Mouse (Mus musculus): ENCODE measurements around the gene Ddx54. TPM values are rescaled to one million over a fixed set of nuclear protein-coding genes. Genes with fewer than 3 reads are reported as not detected.

Ddx54 gene
- total and polyA plus RNA-seq, 3 experiments: 63.7 to 91.8 (median 83.6) TPM

DNA sequence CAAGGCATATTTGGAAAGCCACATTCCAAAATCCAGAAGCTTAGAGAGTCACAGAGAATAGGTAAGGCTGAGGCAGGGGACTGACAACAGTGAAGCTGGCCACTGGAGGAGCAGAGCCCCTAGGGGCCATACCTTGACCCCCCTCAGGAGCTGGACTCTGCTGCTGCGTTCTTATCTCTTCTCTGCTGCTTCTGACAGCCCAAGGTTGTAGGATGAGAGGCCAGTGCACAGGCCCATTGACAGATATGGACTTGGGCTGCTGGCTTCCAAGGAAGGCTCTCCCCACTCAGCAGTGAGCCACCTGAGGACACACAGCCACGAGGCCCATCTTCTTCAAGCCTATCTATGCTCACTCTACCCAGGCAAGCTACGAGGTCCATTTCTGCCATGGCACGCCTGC, 43.6 kb upstream of the Ddx54 start:
- peaks cover 4 to 28% of the 10 kb centered on the region in 2 experiments; a peak in 3 of 4 replicates for H3K4me1 ChIP-seq (ENCODE audit: control insufficient read depth in 1 of 2, insufficient read depth in 2 of 2)
- H3K4me3 ChIP-seq (replicated peaks in 1 of 3; ENCODE audit: low read depth in 2 of 3, low read length in 2 of 3, poor library complexity in 1 of 3): no peak overlapping the region
- H3K9me3 ChIP-seq (replicated peaks; ENCODE audit: low read length): no peaks in the 10 kb centered on the region
- H3K27ac ChIP-seq (ENCODE audit: insufficient read depth, low read depth): no peak overlapping the region
- no peak for DNase-seq (ENCODE audit: extremely low read depth)
- no peak overlapping the region for H3K4me2 ChIP-seq (ENCODE audit: insufficient read depth, low read depth, poor library complexity, severe bottlenecking)
- no peaks in the 10 kb centered on the region for H3K27me3 ChIP-seq (replicated peaks)
- TF ChIP-seq MYC (IDR thresholded peaks at IDR 0.05; ENCODE audit: low read depth, low read length) (no peak), JUN (IDR thresholded peaks at IDR 0.05; ENCODE audit: insufficient read depth, low read depth, low read length) (no peak), CTCF (conservative IDR thresholded peaks at IDR 0.05 in 1 of 2, IDR thresholded peaks at IDR 0.05 in 1 of 2; ENCODE audit: low read depth in 2 of 2, low read length in 2 of 2) (no peak), HCFC1 (IDR thresholded peaks at IDR 0.05; ENCODE audit: low read depth, low read length) (no peak), ZC3H11A (IDR thresholded peaks at IDR 0.05; ENCODE audit: low read depth, low read length) (no peak), USF1 (IDR thresholded peaks at IDR 0.05; ENCODE audit: low read depth, low read length) (no peak)
- H3K36me3 ChIP-seq (replicated peaks in 1 of 2; ENCODE audit: control insufficient read depth in 1 of 2, insufficient read depth in 1 of 2, low read length in 1 of 2): no peaks in the 10 kb centered on the region
- in situ Hi-C loops (cut with MboI; ENCODE audit: low pct_ligation_motif_present, low pct_unique_long_range_greater_than_20kb, low sequenced_read_pairs) (no loop called here), dilution Hi-C loops (cut with MboI; ENCODE audit: extremely low pct_ligation_motif_present, extremely low pct_unique_long_range_greater_than_20kb, low sequenced_read_pairs) (no loop called here)
- no peaks in the 10 kb centered on the region for H3K79me2 ChIP-seq (replicated peaks; ENCODE audit: control insufficient read depth, extremely low read depth, insufficient read depth, poor library complexity, severe bottlenecking)
- no peak overlapping the region for H3K9ac ChIP-seq (ENCODE audit: insufficient read depth, low read depth)

DNA sequence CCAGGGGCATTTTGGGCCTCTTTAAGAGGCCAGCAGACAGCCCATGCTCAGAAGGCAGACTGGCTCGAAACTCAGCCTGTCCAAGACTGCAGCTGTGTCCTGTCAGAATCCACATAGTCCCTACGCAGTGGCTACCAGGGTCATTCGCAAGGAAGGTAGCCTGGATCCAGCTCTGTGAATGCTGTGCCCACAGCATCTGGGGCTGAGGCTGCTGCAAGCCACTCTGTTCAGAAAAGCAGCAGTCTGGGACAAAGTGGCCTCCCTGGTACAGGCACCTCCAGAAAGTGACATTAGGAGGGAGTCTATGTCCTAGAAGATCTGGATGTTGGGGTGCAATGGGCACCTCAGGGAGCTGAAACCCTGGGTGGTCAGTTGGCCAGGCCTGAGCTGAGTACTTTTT, 42.7 kb upstream of the Ddx54 start:
- no peaks in the 10 kb centered on the region for H3K36me3 ChIP-seq (replicated peaks in 1 of 2; ENCODE audit: control insufficient read depth in 1 of 2, insufficient read depth in 1 of 2, low read length in 1 of 2)
- H3K4me3 ChIP-seq (replicated peaks in 1 of 3; ENCODE audit: low read depth in 2 of 3, low read length in 2 of 3, poor library complexity in 1 of 3): no peak overlapping the region
- no peak overlapping the region for H3K9ac ChIP-seq (ENCODE audit: insufficient read depth, low read depth)
- no peak for DNase-seq (ENCODE audit: extremely low read depth)
- no peaks in the 10 kb centered on the region for H3K27me3 ChIP-seq (replicated peaks)
- in situ Hi-C loops (cut with MboI; ENCODE audit: low pct_ligation_motif_present, low pct_unique_long_range_greater_than_20kb, low sequenced_read_pairs): no loop called here
- H3K4me1 ChIP-seq (ENCODE audit: control insufficient read depth in 1 of 2, insufficient read depth in 2 of 2): peaks cover 4 to 28% of the 10 kb centered on the region in 2 experiments; a peak in 3 of 4 replicates
- H3K79me2 ChIP-seq (replicated peaks; ENCODE audit: control insufficient read depth, extremely low read depth, insufficient read depth, poor library complexity, severe bottlenecking): no peaks in the 10 kb centered on the region
- no peaks in the 10 kb centered on the region for H3K9me3 ChIP-seq (replicated peaks; ENCODE audit: low read length)
- H3K4me2 ChIP-seq (ENCODE audit: insufficient read depth, low read depth, poor library complexity, severe bottlenecking): no peak overlapping the region
- H3K27ac ChIP-seq (ENCODE audit: insufficient read depth, low read depth): no peak overlapping the region
- dilution Hi-C loops (cut with MboI; ENCODE audit: extremely low pct_ligation_motif_present, extremely low pct_unique_long_range_greater_than_20kb, low sequenced_read_pairs): no loop called here
- TF ChIP-seq TBP (conservative IDR thresholded peaks at IDR 0.05; ENCODE audit: low read depth, low read length): no peak
- no peak for TF ChIP-seq POLR2A (IDR thresholded peaks at IDR 0.05; ENCODE audit: low read depth, low read length)
- no peak for TF ChIP-seq MAFK (IDR thresholded peaks at IDR 0.05; ENCODE audit: insufficient replicate concordance, low read length)
- no peak for TF ChIP-seq USF1 (IDR thresholded peaks at IDR 0.05; ENCODE audit: low read depth, low read length)
- no peak for TF ChIP-seq ZMIZ1 (IDR thresholded peaks at IDR 0.05; ENCODE audit: low read depth, low read length)
- TF ChIP-seq TCF12 (IDR thresholded peaks at IDR 0.05; ENCODE audit: low read depth, low read length): no peak
- TF ChIP-seq MYC (IDR thresholded peaks at IDR 0.05; ENCODE audit: low read depth, low read length): no peak
- no peak for TF ChIP-seq KAT2A (IDR thresholded peaks at IDR 0.05; ENCODE audit: insufficient replicate concordance, low read length)
- no peak for TF ChIP-seq POLR2AphosphoS2 (IDR thresholded peaks at IDR 0.05; ENCODE audit: low read depth, low read length)
- TF ChIP-seq IRF4 (IDR thresholded peaks at IDR 0.05; ENCODE audit: low read depth, low read length): no peak
- TF ChIP-seq MEF2A (IDR thresholded peaks at IDR 0.05; ENCODE audit: borderline replicate concordance, low read depth, low read length): no peak
- no peak for TF ChIP-seq UBTF (IDR thresholded peaks at IDR 0.05; ENCODE audit: low read depth, low read length)
- TF ChIP-seq USF2 (conservative IDR thresholded peaks at IDR 0.05; ENCODE audit: low read depth, low read length): no peak
- TF ChIP-seq NRF1 (IDR thresholded peaks at IDR 0.05; ENCODE audit: low read depth, low read length): no peak
- TF ChIP-seq SIN3A (IDR thresholded peaks at IDR 0.05; ENCODE audit: low read length): no peak

All from CH12.LX (cell line).